Mouse (Mus musculus) olfactory bulb, adult 2 months (tissue): Measurements from ENCODE around the gene Krtap9-3.

Experiments
- CTCF ChIP-seq: fragments of 200-500 bp; IDR thresholded peaks from 2 replicates; pipeline ENCODE4 v1.5.1; 2012; ENCODE audit warnings: low read depth, mild to moderate bottlenecking, low read length, moderate library complexity; ENCODE audit not compliant: insufficient read depth
- POLR2A ChIP-seq: fragments of 200-500 bp; IDR thresholded peaks from 2 replicates; pipeline ENCODE4 v1.6.1; 2012; ENCODE audit warnings: mild to moderate bottlenecking, low read depth, low read length, moderate library complexity; ENCODE audit not compliant: insufficient read depth

GRCm38 (mm10) chr11:99644351-99644750, 46.4 kb upstream of the Krtap9-3 start:
- TF ChIP-seq CTCF: no peak
- TF ChIP-seq POLR2A: no peak
